ENCODE assay signal across 16 mouse cellular contexts in the genomic region with DNA sequence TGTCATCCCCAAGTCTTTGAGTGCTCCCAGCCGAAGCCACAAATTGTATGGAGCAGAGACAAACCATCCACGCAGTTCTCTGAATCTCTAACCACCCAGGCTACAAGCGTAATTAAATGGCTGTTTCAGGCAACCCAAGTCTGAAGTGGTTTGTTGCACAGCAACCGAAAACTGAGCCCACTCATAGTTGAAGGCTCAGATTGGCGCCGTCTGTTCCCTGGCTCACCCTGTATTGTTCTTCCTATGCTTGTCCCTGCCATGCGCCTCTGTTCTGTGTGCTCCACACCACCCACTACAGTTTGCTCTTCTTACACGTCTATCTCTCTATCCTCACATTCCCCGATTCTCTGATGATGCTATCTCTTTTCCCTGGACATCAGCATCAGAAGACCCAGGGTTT. TPM values are rescaled to one million over a fixed set of nuclear protein-coding genes. Genes with fewer than 3 reads are reported as not detected.
DNase-seq lines count a peak whose midpoint lies in the region; ATAC-seq lines count a peak whose summit lies in the region.
"Had no signal": no experiment of that assay in that cellular context is flagged by ENCODE, and none has a peak within 500 bp of the region (broad histone marks: within the 10 kb centered on the region; RNA-seq: fewer than 3 reads in every experiment).

No protein-coding gene starts in this region.

- intact Hi-C loops in left cerebral cortex, postnatal 4 days (cut with DNase I) = no loop called here
- intact Hi-C loops in gastrocnemius, postnatal 14 days (cut with DNase I; ENCODE audit: low total_unique reads) = no loop called here

- peak; percentile 58 for DNase-seq in left cerebral cortex, adult 11 months (ENCODE audit: low spot score)
- DNase-seq in left cerebral cortex, postnatal 4 days = no peak
- DNase-seq in frontal cortex, adult 2 months (ENCODE audit: extremely low spot score in 1 of 2, low spot score in 1 of 2) = peak; percentile 50 to 77
- peak; percentile 55 to 90 for DNase-seq in layer of hippocampus, postnatal 14 days (ENCODE audit: low spot score in 2 of 2)
- peak; percentile 44 for DNase-seq in right cerebral cortex, postnatal 25 days
- no peak for DNase-seq in embryo, embryonic 10 days (ENCODE audit: low spot score)
- no peak for DNase-seq in gastrocnemius, postnatal 14 days
- DNase-seq: adrenal gland, postnatal 25 days; cerebellum, adult 11-12 months; gastrocnemius, postnatal 25 days; kidney, adult 2 months; lung, postnatal 10 days; retina, postnatal 1 day; thymus, postnatal 25 days had no signal

- ATAC-seq in activated CD4-positive, CD25-positive, alpha-beta regulatory T cell, adult 4 months = no peak
- ATAC-seq: midbrain, embryonic 13.5 days had no signal

RNA-seq across cellular contexts. Expression of a gene that starts 15.8 kb away (rescaled TPM):
- 10 to 100 TPM; 30.1 to 31.6 TPM for total RNA-seq in left cerebral cortex, postnatal 4 days (2021)
- polyA plus RNA-seq in frontal cortex, adult 2 months (2012; rRNA removed) = 33.2 and 33.3 TPM in 2 replicates
- 10 to 100 TPM; 56.8 to 57.7 TPM for total RNA-seq in layer of hippocampus, postnatal 14 days (2021)
- polyA plus RNA-seq in activated CD4-positive, CD25-positive, alpha-beta regulatory T cell, adult 4 months (2017; shearing (Covaris generic)) = 1 to 10 TPM; 7.5 to 8.2 TPM
- 10 to 100 TPM; 19.5 to 25.0 TPM for total RNA-seq in gastrocnemius, postnatal 14 days (2021)

Comparison
In these comparisons a context has a peak if more than half of its experiments do, and no peak if none do; other contexts are left out.
1. DNase-seq: peak in left cerebral cortex, adult 11 months (single experiment), frontal cortex, adult 2 months (2 of 2), layer of hippocampus, postnatal 14 days (2 of 2) and right cerebral cortex, postnatal 25 days (single experiment); none in left cerebral cortex, postnatal 4 days (single experiment), embryo, embryonic 10 days (single experiment) and gastrocnemius, postnatal 14 days (single experiment).